Comparison of ENCODE assay signal across 9 mouse cellular contexts in the genomic region with DNA sequence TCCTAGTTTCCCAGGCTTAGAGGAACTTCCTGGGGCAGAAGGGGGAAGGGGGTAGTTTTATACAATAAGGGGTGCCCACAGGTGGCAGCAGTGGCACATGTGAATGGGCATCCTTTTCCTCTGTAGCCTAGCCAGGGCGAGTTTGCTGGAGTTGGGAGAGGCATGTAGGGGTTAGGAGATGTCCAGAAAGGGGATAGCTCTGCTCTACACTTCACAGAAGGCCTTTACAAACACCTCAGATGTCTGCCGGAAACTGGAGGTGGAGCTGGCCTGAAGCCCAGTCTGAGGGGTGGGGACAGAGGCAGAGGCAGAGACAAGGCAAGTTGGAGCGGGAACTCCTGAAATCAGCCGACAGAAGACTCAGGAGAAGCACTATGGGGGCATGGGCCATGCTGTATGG. TPM values are rescaled to one million over a fixed set of nuclear protein-coding genes. Genes with fewer than 3 reads are reported as not detected.
DNase-seq lines count a peak whose midpoint lies in the region; ATAC-seq and TF ChIP-seq lines count a peak whose summit lies in the region.
"Had no signal": no experiment of that assay in that cellular context is flagged by ENCODE, and none has a peak within 500 bp of the region (broad histone marks: within the 10 kb centered on the region; RNA-seq: fewer than 3 reads in every experiment).

A gene (plus strand): TSS at position 152 of the 400 bp plus-strand sequence.

- H3K27me3 ChIP-seq in kidney, postnatal 0 days (ENCODE audit: insufficient read depth, low read length): no peaks in the 10 kb centered on the region
- H3K27me3 ChIP-seq: liver, embryonic 13.5 days had no signal

- H3K4me1 ChIP-seq in kidney, postnatal 0 days (replicated peaks; ENCODE audit: insufficient read depth, low read length): peaks cover 14% of the 10 kb centered on the region

- peak; percentile 51 for TF ChIP-seq CTCF in kidney, postnatal 0 days (IDR thresholded peaks at IDR 0.05; ENCODE audit: low read depth)

- peak; percentile 54 for DNase-seq in adrenal gland, postnatal 14 days
- no peak for DNase-seq in adrenal gland, adult 8-10 months
- peak; percentile 52 to 54 for DNase-seq in urinary bladder, adult 18-20 months (ENCODE audit: low spot score in 2 of 2)
- no peak for DNase-seq in urinary bladder, postnatal 4 days (ENCODE audit: low spot score in 2 of 2)
- DNase-seq in kidney, postnatal 0 days (ENCODE audit: low spot score): peak; percentile 40
- peak; percentile 67 for DNase-seq in lung, postnatal 36 days
- peak; percentile 42 to 58 for DNase-seq in thymus, adult 18-20 months
- DNase-seq in embryo, embryonic 10.5 days (ENCODE audit: low spot score): no peak
- DNase-seq: liver, embryonic 13.5 days had no signal

- H3K27ac ChIP-seq in kidney, postnatal 0 days: no peak within 1 kb of the TSS
- H3K27ac ChIP-seq: liver, embryonic 13.5 days had no signal

- 37% methylated on average over 4 of the region's 4 CpGs for WGBS in kidney, postnatal 0 days

- H3K4me2 ChIP-seq in kidney, postnatal 0 days (ENCODE audit: low read length): 0 out of 2 replicates have a peak within 1 kb of the TSS, but pooled peaks have one; percentile 10
- H3K4me2 ChIP-seq: liver, embryonic 13.5 days had no signal

- H3K36me3 ChIP-seq in kidney, postnatal 0 days (ENCODE audit: insufficient read depth, low read length): 0 out of 2 replicates have a peak, but pooled peaks cover 3% of the 10 kb centered on the region

- 0 out of 2 replicates have a peak within 1 kb of the TSS, but pooled peaks have one; percentile 27 for H3K9ac ChIP-seq in kidney, postnatal 0 days (ENCODE audit: low read depth, low read length)
- H3K9ac ChIP-seq: liver, embryonic 13.5 days had no signal

- no peak within 1 kb of the TSS for H3K4me3 ChIP-seq in kidney, postnatal 0 days (replicated peaks; ENCODE audit: low read depth, low read length)
- H3K4me3 ChIP-seq: liver, embryonic 13.5 days had no signal

- 0 out of 2 replicates have a peak, but pooled peaks have one; percentile 14 for ATAC-seq in kidney, postnatal 0 days (replicated peaks; ENCODE audit: low FRiP score, low read depth)

- no peaks in the 10 kb centered on the region for H3K9me3 ChIP-seq in kidney, postnatal 0 days (replicated peaks; ENCODE audit: low read length)
- H3K9me3 ChIP-seq: liver, embryonic 13.5 days had no signal

RNA-seq across cellular contexts. Expression of the gene that starts here (rescaled TPM):
- 2.4 TPM in 1 of 2 replicates, not detected in the other for total RNA-seq in adrenal gland, postnatal 14 days (2021)
- 1 to 10 TPM in 1 of 4 experiments, under 1 TPM in 1, not detected in 2; 0.42 to 1.2 TPM for total RNA-seq in adrenal gland, adult 8-10 months (2022)
- 1.3 TPM in 2 replicates for polyA plus RNA-seq in kidney, postnatal 0 days (2015; fragmentation: Nextera tagmentation; extraction: Ambion mirVana)

Comparison
In these comparisons a context has a peak if more than half of its experiments do, and no peak if none do; other contexts are left out.
1. DNase-seq: peak in adrenal gland, postnatal 14 days (single experiment), urinary bladder, adult 18-20 months (2 of 2), kidney, postnatal 0 days (single experiment), lung, postnatal 36 days (single experiment) and thymus, adult 18-20 months (2 of 2); none in adrenal gland, adult 8-10 months (single experiment), urinary bladder, postnatal 4 days (0 of 2) and embryo, embryonic 10.5 days (single experiment).